In genomic region chr1:151492419-151492818, GRCm38 (mm10) we compare ENCODE assay signal across 13 mouse cellular contexts. TPM values are rescaled to one million over a fixed set of nuclear protein-coding genes. Genes with fewer than 3 reads are reported as not detected.
DNase-seq lines count a peak whose midpoint lies in the region; ATAC-seq and TF ChIP-seq lines count a peak whose summit lies in the region.
"Had no signal": no experiment of that assay in that cellular context is flagged by ENCODE, and none has a peak within 500 bp of the region (broad histone marks: within the 10 kb centered on the region; RNA-seq: fewer than 3 reads in every experiment).

No protein-coding gene starts in this region.

- H3K36me3 ChIP-seq in hindbrain, embryonic 14.5 days (replicated peaks; ENCODE audit: control insufficient read depth, insufficient read depth) = no peaks in the 10 kb centered on the region
- no peaks in the 10 kb centered on the region for H3K36me3 ChIP-seq in hindbrain, embryonic 13.5 days
- no peaks in the 10 kb centered on the region for H3K36me3 ChIP-seq in lung, embryonic 14.5 days (ENCODE audit: insufficient read depth)
- H3K36me3 ChIP-seq in CH12.LX (replicated peaks in 1 of 2; ENCODE audit: control insufficient read depth in 1 of 2, insufficient read depth in 1 of 2, low read length in 1 of 2) = peaks cover 0 to 27% of the 10 kb centered on the region in 2 experiments
- H3K36me3 ChIP-seq: neural tube, embryonic 15.5 days had no signal

- H3K79me2 ChIP-seq in CH12.LX (replicated peaks; ENCODE audit: control insufficient read depth, extremely low read depth, insufficient read depth, poor library complexity, severe bottlenecking) = peaks cover 76% of the 10 kb centered on the region

- H3K27me3 ChIP-seq in hindbrain, embryonic 14.5 days (ENCODE audit: control insufficient read depth, insufficient read depth, low read length) = no peaks in the 10 kb centered on the region
- H3K27me3 ChIP-seq in hindbrain, embryonic 13.5 days = no peaks in the 10 kb centered on the region
- H3K27me3 ChIP-seq in lung, embryonic 14.5 days (ENCODE audit: insufficient read depth, low read length) = no peaks in the 10 kb centered on the region
- H3K27me3 ChIP-seq in CH12.LX (replicated peaks) = no peaks in the 10 kb centered on the region
- no peaks in the 10 kb centered on the region for H3K27me3 ChIP-seq in Patski
- H3K27me3 ChIP-seq: neural tube, embryonic 15.5 days had no signal

- TF ChIP-seq POLR2A in CH12.LX (IDR thresholded peaks at IDR 0.05; ENCODE audit: low read depth, low read length) = no peak

- no peak overlapping the region for H3K4me2 ChIP-seq in hindbrain, embryonic 14.5 days (replicated peaks)
- H3K4me2 ChIP-seq in hindbrain, embryonic 13.5 days = no peak overlapping the region
- H3K4me2 ChIP-seq in lung, embryonic 14.5 days = no peak overlapping the region
- H3K4me2 ChIP-seq in CH12.LX (ENCODE audit: insufficient read depth, low read depth, poor library complexity, severe bottlenecking) = no peak overlapping the region
- H3K4me2 ChIP-seq: neural tube, embryonic 15.5 days had no signal

- H3K4me3 ChIP-seq in hindbrain, embryonic 14.5 days (replicated peaks; ENCODE audit: low read length) = no peak overlapping the region
- no peak overlapping the region for H3K4me3 ChIP-seq in hindbrain, embryonic 13.5 days
- H3K4me3 ChIP-seq in lung, embryonic 14.5 days (ENCODE audit: low read depth, low read length) = no peak overlapping the region
- H3K4me3 ChIP-seq in CH12.LX (replicated peaks in 1 of 3; ENCODE audit: low read depth in 2 of 3, low read length in 2 of 3, poor library complexity in 1 of 3) = no peak overlapping the region
- H3K4me3 ChIP-seq: neural tube, embryonic 15.5 days had no signal

- peaks cover 21% of the 10 kb centered on the region; the same call in 1 of the 2 replicates for H3K4me1 ChIP-seq in hindbrain, embryonic 14.5 days (replicated peaks; ENCODE audit: control insufficient read depth, insufficient read depth, low read length)
- peaks cover 25% of the 10 kb centered on the region for H3K4me1 ChIP-seq in hindbrain, embryonic 13.5 days (replicated peaks)
- H3K4me1 ChIP-seq in lung, embryonic 14.5 days (ENCODE audit: insufficient read depth) = peaks cover 8% of the 10 kb centered on the region; the same call in 1 of the 2 replicates
- H3K4me1 ChIP-seq in CH12.LX (ENCODE audit: control insufficient read depth in 1 of 2, insufficient read depth in 2 of 2) = peaks cover 0 to 33% of the 10 kb centered on the region in 2 experiments; a peak in 2 of 4 replicates

- no peak overlapping the region for H3K9ac ChIP-seq in hindbrain, embryonic 14.5 days
- H3K9ac ChIP-seq in hindbrain, embryonic 13.5 days = no peak overlapping the region
- no peak overlapping the region for H3K9ac ChIP-seq in lung, embryonic 14.5 days
- no peak overlapping the region for H3K9ac ChIP-seq in CH12.LX (ENCODE audit: insufficient read depth, low read depth)
- H3K9ac ChIP-seq: neural tube, embryonic 15.5 days had no signal

- POLR2A ChIA-PET in Patski (lab: Charles Lee) = interaction anchor here (0.5 kb wide), 1 partner anchor 149 kb away, joined by 5 read pairs; no protein-coding TSS in a partner anchor

- no peak for ATAC-seq in hindbrain, embryonic 14.5 days (ENCODE audit: low FRiP score)
- ATAC-seq in hindbrain, embryonic 13.5 days (ENCODE audit: low FRiP score) = no peak
- no peak for ATAC-seq in lung, embryonic 14.5 days (ENCODE audit: insufficient read depth)
- no peak for ATAC-seq in Patski

- dilution Hi-C loops in CH12.LX (cut with MboI; ENCODE audit: extremely low pct_ligation_motif_present, extremely low pct_unique_long_range_greater_than_20kb, low sequenced_read_pairs) = no loop called here

- in situ Hi-C loops in CH12.LX (cut with MboI; ENCODE audit: low pct_ligation_motif_present, low pct_unique_long_range_greater_than_20kb, low sequenced_read_pairs) = no loop called here
- in situ Hi-C loops in Patski (cut with MboI; ENCODE audit: low pct_unique_long_range_greater_than_20kb) = no loop called here

- DNase-seq in hindbrain, embryonic 14.5 days (ENCODE audit: low spot score) = peak; percentile 40
- DNase-seq in lung, embryonic 14.5 days = peak; percentile 41
- DNase-seq in lung, postnatal 14 days = no peak
- no peak for DNase-seq in CH12.LX (ENCODE audit: extremely low read depth)
- DNase-seq in Patski (ENCODE audit: low read depth, low spot score) = no peak
- no peak for DNase-seq in spleen, adult 12 weeks (ENCODE audit: low spot score)
- DNase-seq: adrenal gland, adult 2 months; cerebellum, postnatal 36 days; heart, adult 18-20 months; thymus, adult 18-20 months had no signal

- no peaks in the 10 kb centered on the region for H3K9me3 ChIP-seq in hindbrain, embryonic 14.5 days (ENCODE audit: control insufficient read depth, low read length)
- H3K9me3 ChIP-seq in hindbrain, embryonic 13.5 days = no peaks in the 10 kb centered on the region
- H3K9me3 ChIP-seq in lung, embryonic 14.5 days (ENCODE audit: low read depth, low read length) = no peaks in the 10 kb centered on the region
- H3K9me3 ChIP-seq in CH12.LX (replicated peaks; ENCODE audit: low read length) = no peaks in the 10 kb centered on the region
- H3K9me3 ChIP-seq: neural tube, embryonic 15.5 days had no signal

- WGBS in hindbrain, embryonic 14.5 days = 22% methylated on average over 1 of the region's 1 CpGs
- 27% methylated on average over 1 of the region's 1 CpGs for WGBS in hindbrain, embryonic 13.5 days
- 42% methylated on average over 1 of the region's 1 CpGs for WGBS in lung, embryonic 14.5 days

- no peak; the same call in 1 of the 2 replicates for TF ChIP-seq RAD21 in CH12.LX (IDR thresholded peaks at IDR 0.05; ENCODE audit: low read depth, low read length)

- TF ChIP-seq EP300 in CH12.LX (IDR thresholded peaks at IDR 0.05; ENCODE audit: low read length) = no peak

- CTCF ChIA-PET in Patski (lab: Charles Lee) = interaction anchor here (0.6 to 3.6 kb wide), 7 partner anchors 8 to 213 kb away, joined by 3 to 14 read pairs (median 3); partner anchors contain the start of gene Rnf2

- H3K27ac ChIP-seq in hindbrain, embryonic 14.5 days = no peak overlapping the region
- H3K27ac ChIP-seq in hindbrain, embryonic 13.5 days = no peak overlapping the region
- H3K27ac ChIP-seq in lung, embryonic 14.5 days (ENCODE audit: low read depth) = no peak overlapping the region
- H3K27ac ChIP-seq in CH12.LX (ENCODE audit: insufficient read depth, low read depth) = no peak overlapping the region
- H3K27ac ChIP-seq: macrophage; neural tube, embryonic 15.5 days had no signal

- TF ChIP-seq CTCF in lung, embryonic 14.5 days (IDR thresholded peaks at IDR 0.05; ENCODE audit: low read depth) = peak; percentile 37
- TF ChIP-seq CTCF in CH12.LX (conservative IDR thresholded peaks at IDR 0.05 in 1 of 2, IDR thresholded peaks at IDR 0.05 in 1 of 2; ENCODE audit: low read depth in 2 of 2, low read length in 2 of 2) (peak in 1 of 2 experiments; percentile 49; a peak in 2 of 4 replicates), Patski (IDR thresholded peaks at IDR 0.05) (peak; percentile 24)

TF ChIP-seq in CH12.LX, 34 proteins besides CTCF, POLR2A, EP300 and RAD21:
- no peak for TF ChIP-seq E2F4 (IDR thresholded peaks at IDR 0.05; ENCODE audit: insufficient replicate concordance, low read depth, low read length)
- no peak for TF ChIP-seq NELFE (IDR thresholded peaks at IDR 0.05; ENCODE audit: low read depth, low read length)
- no peak for TF ChIP-seq ZKSCAN1 (IDR thresholded peaks at IDR 0.05; ENCODE audit: borderline replicate concordance, low read depth, low read length)
- peak; percentile 29; the same call in 1 of the 2 replicates for TF ChIP-seq SMC3 (IDR thresholded peaks at IDR 0.05; ENCODE audit: low read depth, low read length)

RNA-seq across cellular contexts. Expression of gene Rnf2, which starts 8.3 kb away (rescaled TPM):
- 117 and 124 TPM in 2 replicates for polyA plus RNA-seq in hindbrain, embryonic 14.5 days (2014; fragmentation: Nextera tagmentation; extraction: Ambion mirVana)
- polyA plus RNA-seq in hindbrain, embryonic 13.5 days (2015; fragmentation: Nextera tagmentation; extraction: Ambion mirVana) = 120 and 123 TPM in 2 replicates
- 86.1 and 89.7 TPM in 2 replicates for polyA plus RNA-seq in lung, embryonic 14.5 days (2014; fragmentation: Nextera tagmentation; extraction: Ambion mirVana)
- total RNA-seq in CH12.LX (2012; rRNA removed) (52.5 and 53.7 TPM in 2 replicates), CH12.LX (2014; rRNA removed) (127 and 134 TPM in 2 replicates)
- polyA plus RNA-seq in CH12.LX (2012; ENCODE audit: insufficient read length, low read depth) (53.4 and 55.1 TPM in 2 replicates), Patski (2021) (49.0 TPM)

Comparison
In these comparisons a context has a peak if more than half of its experiments do, and no peak if none do; other contexts are left out.
1. DNase-seq: peak in hindbrain, embryonic 14.5 days (single experiment) and lung, embryonic 14.5 days (single experiment); none in lung, postnatal 14 days (single experiment), CH12.LX (single experiment), Patski (single experiment) and spleen, adult 12 weeks (single experiment).